Mouse (Mus musculus): ENCODE data around the gene Heatr5b. TPM values are rescaled to one million over a fixed set of nuclear protein-coding genes. Genes with fewer than 3 reads are reported as not detected.

Gene Heatr5b
- 13.9 and 18.2 TPM in 2 replicates for polyA plus RNA-seq (2014; fragmentation: Nextera tagmentation; extraction: Ambion mirVana)

DNA sequence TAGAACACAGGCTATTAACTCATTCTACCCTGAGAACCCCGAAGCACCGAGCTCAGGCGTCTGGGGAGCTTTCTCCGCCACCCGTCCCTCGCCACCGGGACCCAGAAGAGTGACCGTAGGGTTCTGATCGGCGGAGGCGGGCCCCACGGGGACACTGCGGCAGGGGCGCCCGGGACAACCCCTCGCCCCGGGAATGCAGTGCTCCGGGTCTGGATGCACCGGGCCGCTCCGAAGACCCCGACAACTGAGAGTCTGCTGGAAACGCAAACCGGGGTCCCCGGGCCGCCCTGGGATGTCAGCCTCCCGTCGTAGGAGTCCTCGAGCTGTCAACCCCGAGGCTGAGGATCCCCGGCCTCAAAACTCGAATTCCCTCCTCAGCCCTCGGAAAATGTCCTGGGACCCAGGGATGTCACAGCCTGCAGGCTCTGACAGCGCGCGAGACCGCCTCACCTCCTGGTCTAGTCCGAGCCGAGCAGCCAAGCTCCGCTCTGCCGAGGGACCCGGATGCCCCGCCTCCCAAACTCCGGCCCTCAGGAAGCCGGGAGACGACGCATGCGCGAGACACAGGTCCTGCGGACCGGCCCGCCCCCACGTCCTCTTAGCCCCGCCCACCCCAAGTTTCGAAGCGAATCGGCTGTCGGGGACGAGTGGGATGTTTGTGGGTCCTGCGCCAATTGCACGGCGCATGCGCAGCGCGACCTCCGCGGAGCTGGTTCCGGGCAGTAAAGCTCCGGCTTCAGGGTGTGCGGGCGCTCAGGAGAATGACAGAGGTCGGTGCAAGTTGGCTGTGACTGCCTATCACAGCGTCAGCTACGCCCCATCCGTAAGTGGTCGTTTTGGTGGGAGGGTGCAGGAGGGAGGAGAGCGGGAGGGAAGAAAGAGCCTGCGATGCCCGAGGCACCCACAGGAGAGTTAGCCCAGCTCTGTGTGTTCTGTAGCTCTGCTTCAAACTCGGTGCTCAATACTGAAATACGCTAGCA lies at the start of gene Heatr5b, which contains the start of gene Gpatch11:
Heatr5b (minus strand) TSS at position 509 of the 980 bp plus-strand sequence.
Gpatch11 (plus strand) TSS at position 712 of the 980 bp plus-strand sequence.
- Histone ChIP-seq H3K27me3 (replicated peaks; ENCODE audit: control insufficient read depth, insufficient read depth, low read length) (no peaks in the 10 kb centered on the region), H3K4me1 (ENCODE audit: control insufficient read depth, insufficient read depth, low read length) (0 out of 2 replicates have a peak, but pooled peaks cover 2% of the 10 kb centered on the region), H3K27ac (ENCODE audit: low read depth, low read length) (peak within 1 kb of the TSS; percentile 74), H3K36me3 (ENCODE audit: control insufficient read depth, insufficient read depth, low read length) (peaks cover 35% of the 10 kb centered on the region), H3K4me3 (ENCODE audit: low read depth, low read length) (peak within 1 kb of the TSS; percentile 85), H3K4me2 (ENCODE audit: low read length) (peak within 1 kb of the TSS; percentile 82), H3K9me3 (replicated peaks; ENCODE audit: control insufficient read depth, low read length) (no peaks in the 10 kb centered on the region), H3K9ac (ENCODE audit: low read length) (peak within 1 kb of the TSS; percentile 86)
- ATAC-seq (peak; percentile 98), DNase-seq (ENCODE audit: low spot score) (peak; percentile 99)
- WGBS = under 1% methylated on average over 81 of the region's 81 CpGs

DNA sequence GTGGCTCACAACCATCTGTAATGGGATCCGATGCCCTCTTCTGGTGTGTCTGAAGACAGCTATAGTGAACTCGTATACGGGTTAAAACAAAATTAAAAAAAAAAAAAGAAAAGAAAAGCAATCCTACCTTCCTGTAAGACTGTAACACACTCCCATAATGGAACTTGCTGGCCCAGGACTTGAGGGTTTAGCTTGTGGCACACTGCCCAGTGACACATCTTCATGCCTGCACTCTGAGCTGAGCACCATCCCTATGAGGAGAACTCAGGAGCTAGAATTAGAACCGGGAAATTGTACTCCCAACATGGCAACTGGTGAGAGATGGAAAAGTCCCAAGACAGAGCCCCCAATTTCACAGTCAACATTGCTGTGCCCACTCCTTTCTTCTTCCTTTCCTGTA lies 48.1 kb upstream of the Heatr5b start:
- WGBS = 91% methylated on average over 4 of the region's 4 CpGs
- no peaks in the 10 kb centered on the region for H3K27me3 ChIP-seq (replicated peaks; ENCODE audit: control insufficient read depth, insufficient read depth, low read length)
- ATAC-seq (no peak), DNase-seq (ENCODE audit: low spot score) (no peak)
- no peak overlapping the region for H3K9ac ChIP-seq (ENCODE audit: low read length)
- H3K4me3 ChIP-seq (ENCODE audit: low read depth, low read length) = no peak overlapping the region
- H3K4me1 ChIP-seq (ENCODE audit: control insufficient read depth, insufficient read depth, low read length) = peaks cover 6% of the 10 kb centered on the region; the same call in 1 of the 2 replicates
- H3K27ac ChIP-seq (ENCODE audit: low read depth, low read length) = no peak overlapping the region
- no peaks in the 10 kb centered on the region for H3K36me3 ChIP-seq (ENCODE audit: control insufficient read depth, insufficient read depth, low read length)
- H3K9me3 ChIP-seq (replicated peaks; ENCODE audit: control insufficient read depth, low read length) = no peaks in the 10 kb centered on the region
- no peak overlapping the region for H3K4me2 ChIP-seq (ENCODE audit: low read length)

DNA sequence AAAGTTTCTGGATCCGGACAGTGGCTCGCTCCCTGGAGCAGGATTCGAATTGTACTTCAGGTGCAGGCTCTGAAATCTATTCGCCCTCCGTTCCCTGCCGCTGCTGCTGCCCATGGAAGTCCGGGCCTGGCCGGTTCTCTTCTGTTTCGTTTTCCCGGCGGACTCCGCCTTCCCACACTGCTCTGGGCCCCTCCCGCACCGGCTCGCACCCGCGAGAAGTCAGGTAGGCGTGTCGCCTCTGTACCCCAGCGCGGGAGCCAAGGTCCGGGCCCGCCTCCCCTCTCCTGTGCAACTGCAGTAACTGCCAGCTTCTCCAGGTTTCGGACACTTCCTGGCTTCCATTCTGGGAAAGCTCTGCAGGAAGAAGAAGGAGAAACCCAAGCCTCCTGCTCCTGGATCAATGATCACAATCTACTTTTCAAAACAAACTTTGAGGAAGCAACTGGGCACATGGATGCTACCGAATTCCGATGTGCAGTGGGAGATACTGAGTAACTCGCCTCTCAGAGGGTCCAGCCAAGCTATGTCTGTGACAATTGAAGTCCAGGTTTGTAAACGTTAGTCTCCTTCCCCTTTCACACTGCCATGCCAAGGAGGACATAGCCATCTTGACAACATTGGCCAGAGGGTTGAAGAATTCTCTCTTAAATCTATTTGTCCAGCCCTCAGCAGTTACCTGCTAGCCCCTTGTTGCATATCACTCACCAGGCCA lies 47.4 kb upstream of the Heatr5b start, which contains the start of gene Eif2ak2:
Eif2ak2 (minus strand) TSS at position 173 of the 712 bp plus-strand sequence.
- peak within 1 kb of the TSS; percentile 27; the same call in 1 of the 2 replicates for H3K27ac ChIP-seq (ENCODE audit: low read depth, low read length)
- DNase-seq (ENCODE audit: low spot score) = peak; percentile 50
- H3K36me3 ChIP-seq (ENCODE audit: control insufficient read depth, insufficient read depth, low read length) = no peaks in the 10 kb centered on the region
- WGBS = 3% methylated on average over 28 of the region's 28 CpGs
- H3K9ac ChIP-seq (ENCODE audit: low read length) = peak within 1 kb of the TSS; percentile 63
- H3K4me1 ChIP-seq (ENCODE audit: control insufficient read depth, insufficient read depth, low read length) = peaks cover 6% of the 10 kb centered on the region; the same call in 1 of the 2 replicates
- H3K4me3 ChIP-seq (ENCODE audit: low read depth, low read length) = peak within 1 kb of the TSS; percentile 38
- ATAC-seq = peak; percentile 93
- no peaks in the 10 kb centered on the region for H3K27me3 ChIP-seq (replicated peaks; ENCODE audit: control insufficient read depth, insufficient read depth, low read length)
- peak within 1 kb of the TSS; percentile 67 for H3K4me2 ChIP-seq (ENCODE audit: low read length)
- H3K9me3 ChIP-seq (replicated peaks; ENCODE audit: control insufficient read depth, low read length) = no peaks in the 10 kb centered on the region

DNA sequence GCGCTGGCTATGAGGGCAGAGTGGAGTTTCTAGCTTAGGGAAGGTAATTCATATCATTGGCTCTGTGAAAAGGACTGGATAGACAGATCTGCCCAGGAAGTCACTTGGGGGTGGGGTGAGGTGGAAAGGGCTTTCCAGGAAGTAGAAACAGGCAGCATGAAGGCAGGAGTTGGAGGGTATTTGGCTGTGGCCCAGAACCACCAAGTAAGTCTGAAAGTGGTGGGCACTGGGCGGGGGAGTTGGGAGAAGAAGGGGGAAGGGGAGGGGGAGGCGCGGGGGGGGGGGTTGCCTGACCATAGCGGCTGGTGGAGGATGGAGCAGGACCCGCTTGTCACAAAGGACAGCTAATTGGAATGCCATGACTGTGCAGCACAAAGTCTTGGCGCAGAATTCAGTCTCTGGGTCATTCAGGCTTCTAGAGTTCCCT lies 46.7 kb upstream of the Heatr5b start:
- peaks cover 6% of the 10 kb centered on the region; the same call in 1 of the 2 replicates for H3K4me1 ChIP-seq (ENCODE audit: control insufficient read depth, insufficient read depth, low read length)
- no peaks in the 10 kb centered on the region for H3K9me3 ChIP-seq (replicated peaks; ENCODE audit: control insufficient read depth, low read length)
- H3K4me3 ChIP-seq (ENCODE audit: low read depth, low read length) = peak overlapping the region; percentile 38
- DNase-seq (ENCODE audit: low spot score) (peak; percentile 40), ATAC-seq (peak; percentile 83)
- 10% methylated on average over 5 of the region's 7 CpGs for WGBS
- peak overlapping the region; percentile 63 for H3K9ac ChIP-seq (ENCODE audit: low read length)
- no peaks in the 10 kb centered on the region for H3K36me3 ChIP-seq (ENCODE audit: control insufficient read depth, insufficient read depth, low read length)
- no peak overlapping the region for H3K27ac ChIP-seq (ENCODE audit: low read depth, low read length)
- peak overlapping the region; percentile 67 for H3K4me2 ChIP-seq (ENCODE audit: low read length)
- H3K27me3 ChIP-seq (replicated peaks; ENCODE audit: control insufficient read depth, insufficient read depth, low read length) = no peaks in the 10 kb centered on the region

DNA sequence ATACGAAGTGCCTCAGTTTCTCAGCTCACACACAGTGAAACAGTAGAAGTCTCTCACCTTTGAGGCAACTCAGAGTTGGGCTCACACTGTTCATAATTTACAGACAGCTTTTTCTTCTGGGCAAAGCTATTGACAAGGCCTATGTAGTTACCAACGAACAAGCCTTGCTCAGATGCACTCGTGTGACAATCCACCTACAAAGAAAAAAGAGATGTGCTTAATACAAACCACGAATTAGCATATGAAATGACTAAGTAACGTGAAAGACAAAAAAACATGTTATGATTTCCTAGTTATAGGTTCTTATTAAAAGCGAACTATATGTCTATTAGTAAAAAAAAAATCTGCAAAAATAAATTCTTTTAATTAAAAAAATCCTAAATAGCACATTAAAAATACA lies 38.7 kb upstream of the Heatr5b start:
- Histone ChIP-seq H3K9ac (ENCODE audit: low read length) (no peak overlapping the region), H3K4me1 (ENCODE audit: control insufficient read depth, insufficient read depth, low read length) (no peaks in the 10 kb centered on the region), H3K9me3 (replicated peaks; ENCODE audit: control insufficient read depth, low read length) (no peaks in the 10 kb centered on the region), H3K36me3 (ENCODE audit: control insufficient read depth, insufficient read depth, low read length) (no peaks in the 10 kb centered on the region), H3K4me3 (ENCODE audit: low read depth, low read length) (no peak overlapping the region), H3K27me3 (replicated peaks; ENCODE audit: control insufficient read depth, insufficient read depth, low read length) (no peaks in the 10 kb centered on the region), H3K27ac (ENCODE audit: low read depth, low read length) (no peak overlapping the region), H3K4me2 (ENCODE audit: low read length) (no peak overlapping the region)
- DNase-seq (ENCODE audit: low spot score) (no peak), ATAC-seq (no peak)
- 86% methylated on average over 6 of the region's 6 CpGs for WGBS

DNA sequence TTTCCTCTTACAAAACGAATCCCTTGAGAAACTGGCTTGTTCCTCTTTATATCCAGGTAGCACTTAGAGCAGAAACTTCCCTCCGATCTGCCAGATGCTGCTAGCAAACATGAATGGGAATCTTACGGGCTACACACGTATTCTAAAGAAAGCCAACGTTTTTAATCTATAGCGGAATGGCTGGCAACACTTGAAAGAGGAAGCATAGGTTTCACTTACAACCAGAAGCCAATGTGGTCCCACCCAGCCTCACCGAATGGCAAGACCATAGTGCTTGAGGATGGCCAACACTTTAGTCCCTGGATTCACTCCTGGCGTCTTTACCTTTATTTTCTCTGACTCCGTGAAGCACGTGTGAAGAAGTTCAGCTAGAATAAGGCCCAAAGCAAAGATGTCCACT lies 21.1 kb upstream of the Heatr5b start:
- Histone ChIP-seq H3K27me3 (replicated peaks; ENCODE audit: control insufficient read depth, insufficient read depth, low read length) (no peaks in the 10 kb centered on the region), H3K9me3 (replicated peaks; ENCODE audit: control insufficient read depth, low read length) (no peaks in the 10 kb centered on the region), H3K4me3 (ENCODE audit: low read depth, low read length) (no peak overlapping the region), H3K9ac (ENCODE audit: low read length) (no peak overlapping the region), H3K4me1 (ENCODE audit: control insufficient read depth, insufficient read depth, low read length) (no peaks in the 10 kb centered on the region), H3K27ac (ENCODE audit: low read depth, low read length) (no peak overlapping the region), H3K4me2 (ENCODE audit: low read length) (no peak overlapping the region), H3K36me3 (ENCODE audit: control insufficient read depth, insufficient read depth, low read length) (no peaks in the 10 kb centered on the region)
- ATAC-seq (no peak), DNase-seq (ENCODE audit: low spot score) (no peak)
- WGBS = 90% methylated on average over 10 of the region's 10 CpGs

DNA sequence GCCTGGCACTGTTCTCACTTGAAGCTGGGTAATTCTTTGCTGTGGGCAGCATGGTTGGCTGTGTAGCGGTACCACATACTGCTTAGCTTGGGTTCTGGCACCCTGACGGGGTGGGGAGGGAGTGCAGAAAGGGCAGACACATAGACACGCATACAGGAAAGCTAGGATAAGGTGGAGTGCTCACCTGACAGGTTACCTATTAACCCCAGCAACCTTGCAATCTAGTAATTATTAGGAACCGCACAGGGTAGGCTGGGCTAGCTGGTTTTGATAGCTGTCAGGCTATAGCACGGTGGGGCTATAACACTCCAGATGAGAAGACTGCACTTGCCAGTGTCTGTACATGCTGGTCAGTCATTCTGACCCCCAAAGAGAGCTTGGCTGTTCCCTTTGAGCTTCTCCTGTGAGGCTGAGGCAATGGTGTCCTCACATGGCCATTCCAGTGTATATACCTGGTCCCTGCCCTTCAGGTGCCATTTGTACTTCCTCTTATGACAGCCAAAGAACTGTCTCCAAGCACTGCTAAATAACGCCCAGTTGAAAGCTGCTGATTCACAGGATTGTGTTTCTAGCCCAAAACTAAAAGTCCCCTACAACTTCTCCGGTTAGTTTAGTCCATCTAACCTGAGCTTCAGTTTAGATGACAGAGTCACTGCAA lies 7.2 kb upstream of the Heatr5b start:
- WGBS = 93% methylated on average over 7 of the region's 7 CpGs
- Histone ChIP-seq H3K4me1 (ENCODE audit: control insufficient read depth, insufficient read depth, low read length) (no peaks in the 10 kb centered on the region), H3K36me3 (ENCODE audit: control insufficient read depth, insufficient read depth, low read length) (peaks cover 82% of the 10 kb centered on the region), H3K4me3 (ENCODE audit: low read depth, low read length) (no peak overlapping the region), H3K9me3 (replicated peaks; ENCODE audit: control insufficient read depth, low read length) (no peaks in the 10 kb centered on the region), H3K4me2 (ENCODE audit: low read length) (no peak overlapping the region), H3K27ac (ENCODE audit: low read depth, low read length) (no peak overlapping the region), H3K9ac (ENCODE audit: low read length) (no peak overlapping the region), H3K27me3 (replicated peaks; ENCODE audit: control insufficient read depth, insufficient read depth, low read length) (no peaks in the 10 kb centered on the region)
- DNase-seq (ENCODE audit: low spot score) (no peak), ATAC-seq (no peak)

DNA sequence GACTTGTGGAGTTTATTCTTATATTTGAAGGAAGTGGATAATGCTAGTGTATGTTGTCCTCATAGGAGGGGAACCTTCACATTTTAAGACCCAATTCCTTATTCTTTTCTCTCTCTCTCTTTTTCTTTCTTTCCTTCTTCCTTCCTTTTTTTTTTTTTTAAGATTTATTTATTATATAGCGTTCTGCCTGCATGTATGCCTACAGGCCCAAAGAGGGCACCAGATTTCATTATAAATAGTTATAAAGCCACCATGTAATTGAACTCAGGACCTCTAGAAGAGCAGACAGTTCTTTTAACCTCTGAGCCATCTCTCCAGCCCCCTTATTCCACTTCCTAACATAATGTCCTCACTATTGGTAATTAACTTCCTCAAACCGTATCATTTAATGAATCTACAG lies 892 bp upstream of the Heatr5b start:
- Histone ChIP-seq H3K4me2 (ENCODE audit: low read length) (peak overlapping the region; percentile 82), H3K27me3 (replicated peaks; ENCODE audit: control insufficient read depth, insufficient read depth, low read length) (no peaks in the 10 kb centered on the region), H3K36me3 (ENCODE audit: control insufficient read depth, insufficient read depth, low read length) (peaks cover 31% of the 10 kb centered on the region), H3K4me3 (ENCODE audit: low read depth, low read length) (peak overlapping the region; percentile 85), H3K27ac (ENCODE audit: low read depth, low read length) (peak overlapping the region; percentile 74; the same call in 1 of the 2 replicates), H3K9ac (ENCODE audit: low read length) (peak overlapping the region; percentile 86), H3K9me3 (replicated peaks; ENCODE audit: control insufficient read depth, low read length) (no peaks in the 10 kb centered on the region), H3K4me1 (ENCODE audit: control insufficient read depth, insufficient read depth, low read length) (0 out of 2 replicates have a peak, but pooled peaks cover 2% of the 10 kb centered on the region)
- no peak for ATAC-seq
- DNase-seq (ENCODE audit: low spot score) = peak; percentile 25
- WGBS = 25% methylated on average over 2 of the region's 2 CpGs
